Mouse (Mus musculus): ENCODE measurements at regions not wholly inside any gene's neighbourhood (a gene's known extent, or its start where the extent isn't known, plus 50 kb on each side); places are given as distances from the start of the nearest gene placed in this dataset.

GRCm38 (mm10) chr5:149815879-149816278 is 137.8 kb downstream of the B3glct start:
- Histone ChIP-seq H3K27me3 (no peaks in the 10 kb centered on the region), H3K4me3 (replicated peaks) (no peak overlapping the region), H3K27ac (no peak overlapping the region), H3K9ac (replicated peaks) (no peak overlapping the region), H3K36me3 (no peaks in the 10 kb centered on the region), H3K4me1 (replicated peaks) (no peaks in the 10 kb centered on the region), H3K9me3 (no peaks in the 10 kb centered on the region), H3K4me2 (no peak overlapping the region)
- WGBS, result 31% methylated on average over 3 of the region's 3 CpGs
- no peak for ATAC-seq (ENCODE audit: insufficient number of reproducible peaks, insufficient read depth, low FRiP score, low TSS enrichment, low read depth)

- ATAC-seq (ENCODE audit: insufficient number of reproducible peaks, insufficient read depth, low FRiP score, low TSS enrichment, low read depth), result no peak
- Histone ChIP-seq H3K27me3 (no peaks in the 10 kb centered on the region), H3K27ac (no peak overlapping the region), H3K36me3 (no peaks in the 10 kb centered on the region), H3K9ac (replicated peaks) (no peak overlapping the region), H3K4me3 (replicated peaks) (no peak overlapping the region), H3K4me1 (replicated peaks) (no peaks in the 10 kb centered on the region), H3K4me2 (no peak overlapping the region), H3K9me3 (no peaks in the 10 kb centered on the region)
- 46% methylated on average over 6 of the region's 6 CpGs for WGBS
Observed at GRCm38 (mm10) chr5:149818812-149819211, 140.8 kb downstream of the B3glct start.

DNA sequence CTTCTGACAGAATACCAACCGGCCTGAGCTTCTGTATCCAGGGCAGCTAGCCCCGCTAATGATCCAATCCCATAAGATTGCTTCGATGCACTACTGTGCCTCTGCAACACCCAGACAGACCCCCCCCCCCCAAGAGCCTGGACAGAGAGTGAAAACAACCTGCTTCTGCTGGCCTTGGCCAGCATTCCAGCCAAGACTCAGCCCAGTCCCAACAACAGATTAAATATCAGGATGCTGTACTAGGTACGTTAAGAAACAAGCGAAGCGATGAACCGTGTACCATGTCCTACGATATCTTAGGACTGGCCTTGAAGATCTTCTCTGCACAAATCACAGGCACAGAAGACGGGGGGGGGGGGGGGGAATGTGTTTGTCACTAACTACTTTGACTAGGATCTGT is 145.8 kb downstream of the B3glct start:
- H3K27me3 ChIP-seq, result no peaks in the 10 kb centered on the region
- WGBS, result 85% methylated on average over 9 of the region's 9 CpGs
- no peak overlapping the region for H3K4me3 ChIP-seq (replicated peaks)

GRCm38 (mm10) chr5:149827599-149827998 is 149.6 kb downstream of the B3glct start:
- 57% methylated on average over 3 of the region's 3 CpGs for WGBS
- Histone ChIP-seq H3K4me3 (replicated peaks) (no peak overlapping the region), H3K9ac (replicated peaks) (no peak overlapping the region), H3K27ac (no peak overlapping the region), H3K4me2 (no peak overlapping the region), H3K36me3 (no peaks in the 10 kb centered on the region), H3K4me1 (replicated peaks) (0 out of 2 replicates have a peak, but pooled peaks cover 6% of the 10 kb centered on the region), H3K27me3 (no peaks in the 10 kb centered on the region), H3K9me3 (no peaks in the 10 kb centered on the region)
- no peak for ATAC-seq (ENCODE audit: insufficient number of reproducible peaks, insufficient read depth, low FRiP score, low TSS enrichment, low read depth)

More for the DNA sequence above, 145.8 kb downstream of the B3glct start:
- Histone ChIP-seq H3K9ac (replicated peaks) (no peak overlapping the region), H3K36me3 (no peaks in the 10 kb centered on the region), H3K4me2 (no peak overlapping the region), H3K4me1 (replicated peaks) (no peaks in the 10 kb centered on the region), H3K9me3 (no peaks in the 10 kb centered on the region), H3K27ac (no peak overlapping the region)
- ATAC-seq (ENCODE audit: insufficient number of reproducible peaks, insufficient read depth, low FRiP score, low TSS enrichment, low read depth), result no peak

GRCm38 (mm10) chr5:149831122-149831861 is 153.3 kb downstream of the B3glct start:
- Histone ChIP-seq H3K36me3 (no peaks in the 10 kb centered on the region), H3K4me2 (peak overlapping the region; percentile 73), H3K9me3 (no peaks in the 10 kb centered on the region; the same call in 1 of the 2 replicates), H3K9ac (replicated peaks) (peak overlapping the region; percentile 60), H3K4me3 (replicated peaks) (peak overlapping the region; percentile 43), H3K4me1 (replicated peaks) (0 out of 2 replicates have a peak, but pooled peaks cover 6% of the 10 kb centered on the region), H3K27ac (no peak overlapping the region), H3K27me3 (no peaks in the 10 kb centered on the region)
- 3% methylated on average over 28 of the region's 28 CpGs for WGBS
- no peak for ATAC-seq (ENCODE audit: insufficient number of reproducible peaks, insufficient read depth, low FRiP score, low TSS enrichment, low read depth)

GRCm38 (mm10) chr5:149837379-149837778 is 159.3 kb downstream of the B3glct start:
- Histone ChIP-seq H3K9ac (replicated peaks) (no peak overlapping the region), H3K27ac (no peak overlapping the region), H3K4me3 (replicated peaks) (no peak overlapping the region), H3K4me1 (replicated peaks) (no peaks in the 10 kb centered on the region), H3K4me2 (no peak overlapping the region), H3K27me3 (0 out of 2 replicates have a peak, but pooled peaks cover 4% of the 10 kb centered on the region), H3K9me3 (no peaks in the 10 kb centered on the region; the same call in 1 of the 2 replicates), H3K36me3 (no peaks in the 10 kb centered on the region)
- WGBS, result 79% methylated on average over 2 of the region's 2 CpGs
- ATAC-seq (ENCODE audit: insufficient number of reproducible peaks, insufficient read depth, low FRiP score, low TSS enrichment, low read depth), result no peak

DNA sequence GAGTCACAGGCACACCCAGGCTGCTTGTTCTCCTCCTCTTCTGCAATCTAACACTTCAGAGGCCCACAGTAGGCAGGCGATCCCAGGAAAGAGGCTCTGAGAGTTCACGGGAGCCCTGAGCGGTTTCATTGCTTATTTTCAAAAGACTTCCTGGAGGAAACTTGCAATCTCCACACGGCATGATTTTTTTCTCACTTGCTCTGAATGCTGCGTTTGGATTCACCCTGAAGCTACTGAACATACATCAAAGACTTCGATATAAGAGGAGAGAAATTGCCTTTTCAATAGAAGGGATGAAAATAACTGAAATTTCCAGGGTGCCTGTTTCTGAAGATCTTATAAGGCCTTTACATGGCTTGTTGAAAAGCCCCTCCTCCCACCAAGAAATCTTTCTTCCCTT is 164.5 kb downstream of the B3glct start:
- H3K9ac ChIP-seq (replicated peaks), result no peak overlapping the region
- WGBS, result 70% methylated on average over 6 of the region's 6 CpGs
- no peak for ATAC-seq (ENCODE audit: insufficient number of reproducible peaks, insufficient read depth, low FRiP score, low TSS enrichment, low read depth)

GRCm38 (mm10) chr5:149843310-149843709 is 165.3 kb downstream of the B3glct start:
- Histone ChIP-seq H3K4me2 (no peak overlapping the region), H3K4me1 (replicated peaks) (peaks cover 6% of the 10 kb centered on the region; the same call in 1 of the 2 replicates), H3K27me3 (peaks cover 9% of the 10 kb centered on the region; the same call in 1 of the 2 replicates), H3K9me3 (no peaks in the 10 kb centered on the region), H3K36me3 (no peaks in the 10 kb centered on the region), H3K4me3 (replicated peaks) (no peak overlapping the region), H3K9ac (replicated peaks) (no peak overlapping the region), H3K27ac (no peak overlapping the region)
- ATAC-seq (ENCODE audit: insufficient number of reproducible peaks, insufficient read depth, low FRiP score, low TSS enrichment, low read depth), result no peak
- 34% methylated on average over 7 of the region's 7 CpGs for WGBS

More for the DNA sequence above, 164.5 kb downstream of the B3glct start:
- Histone ChIP-seq H3K4me1 (replicated peaks) (peaks cover 6% of the 10 kb centered on the region; the same call in 1 of the 2 replicates), H3K27ac (no peak overlapping the region), H3K9me3 (no peaks in the 10 kb centered on the region), H3K4me3 (replicated peaks) (no peak overlapping the region), H3K36me3 (no peaks in the 10 kb centered on the region), H3K27me3 (peaks cover 9% of the 10 kb centered on the region; the same call in 1 of the 2 replicates), H3K4me2 (no peak overlapping the region)

- H3K27me3 ChIP-seq, result peaks cover 7% of the 10 kb centered on the region; the same call in 1 of the 2 replicates
- WGBS, result 83% methylated on average over 8 of the region's 8 CpGs
- no peaks in the 10 kb centered on the region for H3K9me3 ChIP-seq
- H3K27ac ChIP-seq, result no peak overlapping the region
- ATAC-seq (ENCODE audit: insufficient number of reproducible peaks, insufficient read depth, low FRiP score, low TSS enrichment, low read depth), result no peak
- H3K4me1 ChIP-seq (replicated peaks), result peaks cover 6% of the 10 kb centered on the region; the same call in 1 of the 2 replicates
- no peak overlapping the region for H3K4me3 ChIP-seq (replicated peaks)
- H3K36me3 ChIP-seq, result no peaks in the 10 kb centered on the region
- H3K4me2 ChIP-seq, result no peak overlapping the region
- H3K9ac ChIP-seq (replicated peaks), result no peak overlapping the region
Observed at GRCm38 (mm10) chr5:149845256-149845655, 167.2 kb downstream of the B3glct start.

- H3K27ac ChIP-seq, result no peak overlapping the region
- H3K9ac ChIP-seq (replicated peaks), result no peak overlapping the region
- H3K9me3 ChIP-seq, result no peaks in the 10 kb centered on the region
- H3K4me3 ChIP-seq (replicated peaks), result no peak overlapping the region
- H3K36me3 ChIP-seq, result no peaks in the 10 kb centered on the region
- ATAC-seq (ENCODE audit: insufficient number of reproducible peaks, insufficient read depth, low FRiP score, low TSS enrichment, low read depth), result no peak
- H3K4me1 ChIP-seq (replicated peaks), result peaks cover 10% of the 10 kb centered on the region; the same call in 1 of the 2 replicates
- WGBS, result 76% methylated on average over 3 of the region's 3 CpGs
- H3K4me2 ChIP-seq, result no peak overlapping the region
- H3K27me3 ChIP-seq, result peaks cover 18% of the 10 kb centered on the region
Observed at GRCm38 (mm10) chr5:149848465-149848864, 170.0 kb upstream of the Rxfp2 start.

GRCm38 (mm10) chr5:149851011-149851410 is 167.5 kb upstream of the Rxfp2 start:
- 11% methylated on average over 9 of the region's 9 CpGs for WGBS

More at GRCm38 (mm10) chr5:149851011-149851410, 167.5 kb upstream of the Rxfp2 start:
- Histone ChIP-seq H3K4me2 (no peak overlapping the region), H3K27ac (no peak overlapping the region), H3K4me3 (replicated peaks) (no peak overlapping the region), H3K27me3 (peaks cover 18% of the 10 kb centered on the region), H3K9me3 (no peaks in the 10 kb centered on the region), H3K9ac (replicated peaks) (no peak overlapping the region), H3K4me1 (replicated peaks) (0 out of 2 replicates have a peak, but pooled peaks cover 4% of the 10 kb centered on the region), H3K36me3 (no peaks in the 10 kb centered on the region)
- ATAC-seq (ENCODE audit: insufficient number of reproducible peaks, insufficient read depth, low FRiP score, low TSS enrichment, low read depth), result no peak

Data from limb, embryonic 12.5 days (tissue).